Mouse (Mus musculus) small intestine, adult 10 weeks (tissue): ENCODE data around the gene Usp48. TPM values are rescaled to one million over a fixed set of nuclear protein-coding genes. Genes with fewer than 3 reads are reported as not detected.

Experiments
- polyA plus RNA-seq: library from polyadenylated mRNA; stranded (reverse); fragments of 350-450 nt; fragmentation: Illumina TruSeq; extraction: RNeasy Lipid Tissue Mini Kit (QIAGEN cat#74804); gene quantifications from one replicate; pipeline ENCODE4 v1.2.3, GENCODE M21; 2014; ENCODE audit warnings: low replicate concordance

The Usp48 gene
- polyA plus RNA-seq, result 59.7 TPM

GRCm38 (mm10) chr4:137593601-137594495, at the start of gene Usp48:
Usp48 (plus strand) TSS chr4:137593755.

GRCm38 (mm10) chr4:137574469-137574868, 19.1 kb upstream of the Usp48 start, which contains the start of gene Ldlrad2:
Ldlrad2 (minus strand) TSS chr4:137574569.

GRCm38 (mm10) chr4:137664433-137664979, 71.0 kb downstream of the Usp48 start, which contains the start of gene Rap1gap:
Rap1gap (plus strand) TSS chr4:137664726.

Other genes with a start within 250 kb of the Usp48 start
- gene Cdc42, start 236.0 kb upstream of the Usp48 start, polyA plus RNA-seq, result 1,259 TPM
- gene Cela3a, start 184.0 kb upstream of the Usp48 start, polyA plus RNA-seq, result not detected
- 18.9 TPM for gene Cela3b, start 163.2 kb upstream of the Usp48 start, polyA plus RNA-seq
- not detected for gene 1700013G24Rik, start 140.5 kb upstream of the Usp48 start, polyA plus RNA-seq
- gene Hspg2, start 125.0 kb upstream of the Usp48 start, polyA plus RNA-seq, result not detected
- gene Ldlrad2, start 19.2 kb upstream of the Usp48 start, polyA plus RNA-seq, result not detected
- 0.48 TPM for gene Rap1gap, start 71.0 kb downstream of the Usp48 start, polyA plus RNA-seq
- gene Alpl, start 202.6 kb downstream of the Usp48 start, polyA plus RNA-seq, result 0.45 TPM